Mouse (Mus musculus) forebrain, postnatal 0 days (tissue): ENCODE measurements at regions not wholly inside any gene's neighbourhood (a gene's known extent, or its start where the extent isn't known, plus 50 kb on each side); places are given as distances from the start of the nearest gene placed in this dataset.
A peak's percentile ranks its signal among the peaks of the same experiment; 100 is the strongest.

ENCODE experiments used
- ATAC-seq: fragments of 200-750 bp; cut with Nextera tagmentation; 2 replicates; pipeline ENCODE4 v1.8.0; 2017; ENCODE audit warnings: mild to moderate bottlenecking, moderate library complexity
- DNase-seq: peaks from one replicate; pipeline ENCODE4 v3.0.0-alpha.2; 2015
- H3K27ac ChIP-seq: fragments of 300-500 bp; sonication (generic); 2 replicates; pipeline ENCODE4 v1.5.1; 2014; ENCODE audit warnings: low read depth, mild to moderate bottlenecking, antibody characterized with exemption, low read length, moderate library complexity, mixed read lengths
- H3K27me3 ChIP-seq: fragments of 300-500 bp; sonication (generic); 2 replicates; pipeline ENCODE4 v1.6.1; 2014; ENCODE audit warnings: mild to moderate bottlenecking, low read length, mixed read lengths; ENCODE audit not compliant: insufficient read depth
- H3K36me3 ChIP-seq: fragments of 300-500 bp; sonication (generic); 2 replicates; pipeline ENCODE4 v1.6.1; 2014; ENCODE audit warnings: mild to moderate bottlenecking, moderate library complexity; ENCODE audit not compliant: insufficient read depth
- H3K4me1 ChIP-seq: fragments of 300-500 bp; sonication (generic); 2 replicates; pipeline ENCODE4 v1.6.1; 2014; ENCODE audit warnings: antibody characterized with exemption; ENCODE audit not compliant: insufficient read depth
- H3K4me2 ChIP-seq: fragments of 300-500 bp; sonication (generic); 2 replicates; pipeline ENCODE4 v1.6.1; 2014; ENCODE audit warnings: low read depth, mild to moderate bottlenecking, moderate library complexity
- H3K4me3 ChIP-seq: fragments of 300-500 bp; sonication (generic); 2 replicates; pipeline ENCODE4 v1.5.1; 2014; ENCODE audit warnings: low read depth, low read length, mixed read lengths
- H3K9ac ChIP-seq: fragments of 300-500 bp; sonication (generic); 2 replicates; pipeline ENCODE4 v1.6.1; 2014; ENCODE audit warnings: mild to moderate bottlenecking
- H3K9me3 ChIP-seq: fragments of 300-500 bp; sonication (generic); 2 replicates; pipeline ENCODE4 v1.6.1; 2016; ENCODE audit warnings: low read length
- CTCF ChIP-seq: sonication (generic); IDR thresholded peaks from 2 replicates; pipeline ENCODE4 v1.5.1; 2016; ENCODE audit warnings: antibody characterized with exemption, control low read depth, low read depth
- WGBS: fragments of 180-500 bp; shearing (Covaris S2); extraction: QIAGEN DNeasy Blood & Tissue Kit; methylation state at CpG from one replicate; pipeline ENCODE4 v1.1.7; 2014; 5-methylcytosine and 5-hydroxymethylcytosine counted together

GRCm38 (mm10) chr3:66646251-66646650 lies 334.9 kb upstream of the Rsrc1 start:
- Histone ChIP-seq H3K36me3 (no peaks in the 10 kb centered on the region), H3K27ac (no peak overlapping the region), H3K27me3 (no peaks in the 10 kb centered on the region), H3K4me1 (no peaks in the 10 kb centered on the region), H3K9me3 (no peaks in the 10 kb centered on the region), H3K9ac (no peak overlapping the region), H3K4me3 (no peak overlapping the region), H3K4me2 (no peak overlapping the region)
- no peak for TF ChIP-seq CTCF
- DNase-seq (no peak), ATAC-seq (no peak)
- 46% methylated on average over 4 of the region's 4 CpGs for WGBS

DNA sequence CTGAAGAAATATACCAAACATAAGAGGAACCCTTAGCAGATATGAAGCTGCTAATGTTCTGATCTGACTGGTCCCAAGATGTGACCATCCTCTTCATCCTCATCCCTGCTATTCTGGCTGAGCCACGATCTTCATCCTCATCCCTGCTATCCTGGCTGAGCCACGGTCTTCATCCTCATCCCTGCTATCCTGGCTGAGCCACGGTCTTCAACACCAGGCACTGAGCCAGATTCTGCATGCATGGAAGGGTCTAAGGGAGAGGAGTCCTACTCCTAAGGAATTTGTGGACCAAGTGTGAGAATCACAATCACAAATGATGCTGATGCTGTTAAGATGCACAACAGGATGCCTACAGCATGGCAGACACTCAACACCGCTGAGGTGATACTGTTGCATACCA lies 331.9 kb upstream of the Rsrc1 start:
- H3K27ac ChIP-seq, result no peak overlapping the region
- H3K4me2 ChIP-seq, result no peak overlapping the region
- H3K9me3 ChIP-seq, result no peaks in the 10 kb centered on the region
- no peak for TF ChIP-seq CTCF
- ATAC-seq, result no peak
- no peaks in the 10 kb centered on the region for H3K27me3 ChIP-seq
- WGBS, result 88% methylated on average over 4 of the region's 4 CpGs
- DNase-seq, result no peak
- no peak overlapping the region for H3K9ac ChIP-seq
- H3K4me3 ChIP-seq, result no peak overlapping the region
- H3K4me1 ChIP-seq, result no peaks in the 10 kb centered on the region
- H3K36me3 ChIP-seq, result no peaks in the 10 kb centered on the region

GRCm38 (mm10) chr3:66650076-66650748 lies 331.0 kb upstream of the Rsrc1 start:
- Histone ChIP-seq H3K4me2 (peak overlapping the region; percentile 15; the same call in 1 of the 2 replicates), H3K4me1 (no peaks in the 10 kb centered on the region), H3K9me3 (no peaks in the 10 kb centered on the region), H3K9ac (no peak overlapping the region), H3K4me3 (no peak overlapping the region), H3K36me3 (no peaks in the 10 kb centered on the region), H3K27ac (no peak overlapping the region), H3K27me3 (no peaks in the 10 kb centered on the region)
- DNase-seq, result peak; percentile 25
- TF ChIP-seq CTCF, result no peak
- ATAC-seq, result peak; percentile 42
- 70% methylated on average over 15 of the region's 15 CpGs for WGBS

DNA sequence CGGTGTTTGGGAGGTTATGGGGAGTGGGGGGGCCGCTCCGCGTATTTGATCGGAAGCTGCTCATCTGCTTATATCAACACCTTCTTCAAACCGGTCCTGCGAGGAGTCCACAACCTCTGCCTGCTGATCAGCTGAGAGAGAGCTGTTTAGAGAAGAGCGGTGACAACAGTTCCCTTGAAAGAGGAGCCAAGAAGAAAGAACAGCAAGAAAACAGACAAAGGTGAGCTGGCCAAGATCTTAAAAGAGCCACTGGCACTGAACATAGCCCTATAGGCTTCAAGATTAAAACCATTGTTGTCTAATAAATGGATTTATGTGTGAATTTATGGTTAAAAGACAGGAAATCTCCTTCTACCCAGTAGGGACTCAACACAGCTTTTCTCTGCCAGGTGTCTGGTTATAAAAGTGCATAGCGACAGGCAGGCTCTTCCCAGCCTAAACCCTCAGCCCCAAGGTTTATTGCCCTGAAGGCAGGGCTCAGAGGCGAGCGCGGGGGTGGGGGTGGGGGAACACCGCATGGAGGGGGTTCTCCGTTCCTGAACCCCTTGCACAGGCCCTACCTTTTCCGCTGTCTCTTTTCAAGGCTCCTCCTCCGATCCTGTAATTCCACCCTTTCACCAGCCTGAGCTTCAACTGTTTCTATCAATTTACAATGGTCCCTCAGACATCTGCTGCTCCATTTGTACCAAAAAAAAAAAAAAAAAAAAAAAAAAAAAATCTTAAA lies 330.3 kb upstream of the Rsrc1 start:
- H3K9me3 ChIP-seq, result no peaks in the 10 kb centered on the region
- H3K4me3 ChIP-seq, result no peak overlapping the region
- H3K27me3 ChIP-seq, result no peaks in the 10 kb centered on the region
- peak overlapping the region; percentile 15; the same call in 1 of the 2 replicates for H3K4me2 ChIP-seq
- H3K36me3 ChIP-seq, result no peaks in the 10 kb centered on the region
- TF ChIP-seq CTCF, result no peak
- WGBS, result 51% methylated on average over 16 of the region's 16 CpGs
- H3K9ac ChIP-seq, result no peak overlapping the region
- DNase-seq (no peak), ATAC-seq (peak; percentile 56)
- no peaks in the 10 kb centered on the region for H3K4me1 ChIP-seq
- H3K27ac ChIP-seq, result no peak overlapping the region

DNA sequence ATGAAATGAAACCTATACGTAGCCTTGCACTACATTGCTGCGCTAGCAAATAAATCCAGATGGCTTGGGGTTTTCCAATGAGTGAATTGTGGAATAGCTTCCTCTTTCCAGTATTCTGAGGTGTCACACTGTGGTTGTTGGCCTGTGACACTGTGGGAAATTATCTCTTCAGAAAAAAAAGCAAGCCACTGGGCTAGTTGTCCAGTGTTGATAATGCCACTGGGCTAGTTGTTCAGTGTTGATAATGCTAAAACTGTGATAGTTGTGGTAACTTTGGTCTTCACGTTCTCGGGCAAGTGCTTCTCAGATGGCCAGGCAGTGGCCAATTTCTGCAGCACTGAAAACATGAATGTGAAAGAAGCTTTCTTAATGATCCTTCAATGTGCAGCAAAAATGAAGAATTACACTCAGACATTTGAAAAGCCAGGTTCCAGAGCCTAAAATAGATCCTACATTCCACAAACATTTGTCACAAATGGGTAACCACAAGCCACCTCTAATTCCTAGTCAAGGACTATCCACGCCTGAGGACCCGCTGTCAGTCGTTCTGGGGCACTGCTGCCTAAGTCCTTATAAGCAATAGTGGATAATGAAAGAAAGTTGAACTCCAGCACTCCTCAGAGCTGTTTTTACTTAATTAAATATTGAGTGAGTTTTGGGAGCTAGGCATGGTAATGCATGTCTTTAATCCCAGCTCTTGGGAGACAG lies 328.9 kb upstream of the Rsrc1 start:
- H3K9me3 ChIP-seq, result no peaks in the 10 kb centered on the region
- no peak for ATAC-seq

DNA sequence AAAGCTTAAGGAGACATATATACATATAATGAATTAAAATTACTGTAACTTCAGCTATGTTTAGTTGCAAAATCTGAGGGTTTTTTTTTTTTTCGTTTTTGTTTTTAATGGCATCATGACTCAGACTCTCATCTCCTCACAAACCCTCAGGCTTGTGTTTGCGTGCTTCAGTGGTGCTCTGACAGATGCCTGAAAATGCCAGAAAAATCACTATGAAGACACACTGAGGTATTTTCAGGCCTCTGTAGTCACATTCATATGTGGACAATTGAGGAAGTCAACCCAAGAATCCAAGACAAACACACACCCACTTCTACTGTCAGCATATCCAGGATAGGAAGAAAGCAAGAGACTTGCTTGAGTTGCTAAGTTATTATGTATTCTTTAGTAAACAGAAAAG lies 327.2 kb upstream of the Rsrc1 start:
- DNase-seq, result no peak
- H3K4me2 ChIP-seq, result no peak overlapping the region

More for the DNA sequence above, 328.9 kb upstream of the Rsrc1 start:
- no peak for TF ChIP-seq CTCF
- Histone ChIP-seq H3K36me3 (no peaks in the 10 kb centered on the region), H3K27ac (no peak overlapping the region), H3K4me3 (no peak overlapping the region), H3K9ac (no peak overlapping the region), H3K27me3 (no peaks in the 10 kb centered on the region), H3K4me1 (no peaks in the 10 kb centered on the region), H3K4me2 (no peak overlapping the region)
- WGBS, result 94% methylated on average over 7 of the region's 7 CpGs
- no peak for DNase-seq

GRCm38 (mm10) chr3:66654860-66655259 lies 326.3 kb upstream of the Rsrc1 start:
- H3K4me3 ChIP-seq, result no peak overlapping the region
- no peaks in the 10 kb centered on the region for H3K36me3 ChIP-seq
- no peak overlapping the region for H3K27ac ChIP-seq
- ATAC-seq, result no peak
- no peak for TF ChIP-seq CTCF
- no peaks in the 10 kb centered on the region for H3K9me3 ChIP-seq
- no peaks in the 10 kb centered on the region for H3K27me3 ChIP-seq
- no peak overlapping the region for H3K4me2 ChIP-seq
- no peak overlapping the region for H3K9ac ChIP-seq
- 79% methylated on average over 1 of the region's 1 CpGs for WGBS
- DNase-seq, result no peak
- H3K4me1 ChIP-seq, result no peaks in the 10 kb centered on the region

More for the DNA sequence above, 327.2 kb upstream of the Rsrc1 start:
- TF ChIP-seq CTCF, result no peak
- Histone ChIP-seq H3K9me3 (no peaks in the 10 kb centered on the region), H3K36me3 (no peaks in the 10 kb centered on the region), H3K4me3 (no peak overlapping the region), H3K9ac (no peak overlapping the region), H3K4me1 (no peaks in the 10 kb centered on the region), H3K27ac (no peak overlapping the region), H3K27me3 (no peaks in the 10 kb centered on the region)
- WGBS, result 83% methylated on average over 2 of the region's 2 CpGs
- ATAC-seq, result no peak
